Mouse (Mus musculus): ENCODE measurements around the gene Chkb. TPM values are rescaled to one million over a fixed set of nuclear protein-coding genes. Genes with fewer than 3 reads are reported as not detected.

The Chkb gene
- polyA plus RNA-seq, 1 experiment from 2014 or later = 67.6 TPM

GRCm38 (mm10) chr15:89459821-89460220 lies 30.1 kb upstream of the Chkb start:
- Histone ChIP-seq H3K9ac (ENCODE audit: low read depth, low read length) (no peak overlapping the region), H3K4me1 (ENCODE audit: control insufficient read depth, insufficient read depth, low read length) (no peaks in the 10 kb centered on the region), H3K36me3 (ENCODE audit: control insufficient read depth, insufficient read depth, low read length) (no peaks in the 10 kb centered on the region), H3K4me2 (no peak overlapping the region), H3K4me3 (ENCODE audit: low read depth, low read length) (no peak overlapping the region), H3K27me3 (ENCODE audit: control insufficient read depth, insufficient read depth, low read length) (peaks cover 42% of the 10 kb centered on the region), H3K27ac (ENCODE audit: low read depth, low read length) (no peak overlapping the region), H3K9me3 (replicated peaks; ENCODE audit: control insufficient read depth, low read length) (no peaks in the 10 kb centered on the region)
- no peak for ATAC-seq (replicated peaks; ENCODE audit: insufficient number of reproducible peaks, low FRiP score, low TSS enrichment)
- WGBS (ENCODE audit: insufficient replicate concordance) = 71% methylated on average over 7 of the region's 7 CpGs

DNA sequence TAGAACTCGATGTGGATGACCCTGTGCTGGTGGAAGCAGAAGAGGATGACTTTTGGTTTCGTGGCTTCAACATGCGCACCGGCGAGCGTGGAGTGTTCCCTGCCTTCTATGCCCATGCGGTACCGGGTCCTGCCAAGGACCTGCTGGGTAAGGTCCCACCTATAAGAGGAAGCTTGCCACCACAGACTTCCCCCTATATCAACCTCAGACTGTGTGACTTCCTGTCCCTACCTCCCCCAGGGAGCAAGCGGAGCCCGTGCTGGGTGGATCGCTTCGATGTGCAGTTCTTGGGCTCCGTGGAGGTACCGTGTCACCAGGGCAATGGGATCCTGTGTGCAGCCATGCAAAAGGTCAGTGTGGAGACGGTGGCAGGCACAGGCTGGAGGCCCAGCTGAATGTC lies 29.2 kb upstream of the Chkb start:
- no peak overlapping the region for H3K27ac ChIP-seq (ENCODE audit: low read depth, low read length)
- 85% methylated on average over 15 of the region's 15 CpGs for WGBS (ENCODE audit: insufficient replicate concordance)
- no peak overlapping the region for H3K4me3 ChIP-seq (ENCODE audit: low read depth, low read length)
- no peaks in the 10 kb centered on the region for H3K36me3 ChIP-seq (ENCODE audit: control insufficient read depth, insufficient read depth, low read length)
- H3K9ac ChIP-seq (ENCODE audit: low read depth, low read length) = no peak overlapping the region
- H3K27me3 ChIP-seq (ENCODE audit: control insufficient read depth, insufficient read depth, low read length) = peaks cover 51% of the 10 kb centered on the region
- no peaks in the 10 kb centered on the region for H3K9me3 ChIP-seq (replicated peaks; ENCODE audit: control insufficient read depth, low read length)
- ATAC-seq (replicated peaks; ENCODE audit: insufficient number of reproducible peaks, low FRiP score, low TSS enrichment) = no peak
- H3K4me1 ChIP-seq (ENCODE audit: control insufficient read depth, insufficient read depth, low read length) = peaks cover 4% of the 10 kb centered on the region
- no peak overlapping the region for H3K4me2 ChIP-seq

GRCm38 (mm10) chr15:89455642-89456041 lies 25.9 kb upstream of the Chkb start:
- 68% methylated on average over 6 of the region's 6 CpGs for WGBS (ENCODE audit: insufficient replicate concordance)
- Histone ChIP-seq H3K9me3 (replicated peaks; ENCODE audit: control insufficient read depth, low read length) (no peaks in the 10 kb centered on the region), H3K4me1 (ENCODE audit: control insufficient read depth, insufficient read depth, low read length) (peaks cover 8% of the 10 kb centered on the region), H3K9ac (ENCODE audit: low read depth, low read length) (no peak overlapping the region), H3K27me3 (ENCODE audit: control insufficient read depth, insufficient read depth, low read length) (peaks cover 61% of the 10 kb centered on the region), H3K4me3 (ENCODE audit: low read depth, low read length) (no peak overlapping the region), H3K36me3 (ENCODE audit: control insufficient read depth, insufficient read depth, low read length) (no peaks in the 10 kb centered on the region), H3K27ac (ENCODE audit: low read depth, low read length) (no peak overlapping the region), H3K4me2 (no peak overlapping the region)
- ATAC-seq (replicated peaks; ENCODE audit: insufficient number of reproducible peaks, low FRiP score, low TSS enrichment) = no peak

GRCm38 (mm10) chr15:89454857-89455256 lies 25.1 kb upstream of the Chkb start:
- Histone ChIP-seq H3K9ac (ENCODE audit: low read depth, low read length) (no peak overlapping the region), H3K4me2 (peak overlapping the region; percentile 97), H3K27ac (ENCODE audit: low read depth, low read length) (no peak overlapping the region), H3K36me3 (ENCODE audit: control insufficient read depth, insufficient read depth, low read length) (no peaks in the 10 kb centered on the region), H3K9me3 (replicated peaks; ENCODE audit: control insufficient read depth, low read length) (no peaks in the 10 kb centered on the region), H3K27me3 (ENCODE audit: control insufficient read depth, insufficient read depth, low read length) (peaks cover 56% of the 10 kb centered on the region), H3K4me3 (ENCODE audit: low read depth, low read length) (no peak overlapping the region), H3K4me1 (ENCODE audit: control insufficient read depth, insufficient read depth, low read length) (peaks cover 8% of the 10 kb centered on the region)
- whole genome bisulfite sequencing (ENCODE audit: insufficient replicate concordance) = 31% methylated on average over 4 of the region's 6 CpGs
- ATAC-seq (replicated peaks; ENCODE audit: insufficient number of reproducible peaks, low FRiP score, low TSS enrichment) = no peak

GRCm38 (mm10) chr15:89453865-89454478 lies 24.3 kb upstream of the Chkb start, which contains the start of gene Mapk8ip2:
TSS of gene Mapk8ip2 (plus strand) at chr15:89453913.
- H3K4me3 ChIP-seq (ENCODE audit: low read depth, low read length) = peak within 1 kb of the TSS; percentile 56
- no peaks in the 10 kb centered on the region for H3K9me3 ChIP-seq (replicated peaks; ENCODE audit: control insufficient read depth, low read length)
- peaks cover 54% of the 10 kb centered on the region for H3K27me3 ChIP-seq (ENCODE audit: control insufficient read depth, insufficient read depth, low read length)
- 0 out of 2 replicates have a peak, but pooled peaks have one; percentile 8 for ATAC-seq (replicated peaks; ENCODE audit: insufficient number of reproducible peaks, low FRiP score, low TSS enrichment)
- H3K27ac ChIP-seq (ENCODE audit: low read depth, low read length) = no peak within 1 kb of the TSS
- no peaks in the 10 kb centered on the region for H3K36me3 ChIP-seq (ENCODE audit: control insufficient read depth, insufficient read depth, low read length)
- H3K9ac ChIP-seq (ENCODE audit: low read depth, low read length) = no peak within 1 kb of the TSS
- H3K4me1 ChIP-seq (ENCODE audit: control insufficient read depth, insufficient read depth, low read length) = peaks cover 8% of the 10 kb centered on the region
- H3K4me2 ChIP-seq = peak within 1 kb of the TSS; percentile 97
- 1% methylated on average over 47 of the region's 53 CpGs for WGBS (ENCODE audit: insufficient replicate concordance)

DNA sequence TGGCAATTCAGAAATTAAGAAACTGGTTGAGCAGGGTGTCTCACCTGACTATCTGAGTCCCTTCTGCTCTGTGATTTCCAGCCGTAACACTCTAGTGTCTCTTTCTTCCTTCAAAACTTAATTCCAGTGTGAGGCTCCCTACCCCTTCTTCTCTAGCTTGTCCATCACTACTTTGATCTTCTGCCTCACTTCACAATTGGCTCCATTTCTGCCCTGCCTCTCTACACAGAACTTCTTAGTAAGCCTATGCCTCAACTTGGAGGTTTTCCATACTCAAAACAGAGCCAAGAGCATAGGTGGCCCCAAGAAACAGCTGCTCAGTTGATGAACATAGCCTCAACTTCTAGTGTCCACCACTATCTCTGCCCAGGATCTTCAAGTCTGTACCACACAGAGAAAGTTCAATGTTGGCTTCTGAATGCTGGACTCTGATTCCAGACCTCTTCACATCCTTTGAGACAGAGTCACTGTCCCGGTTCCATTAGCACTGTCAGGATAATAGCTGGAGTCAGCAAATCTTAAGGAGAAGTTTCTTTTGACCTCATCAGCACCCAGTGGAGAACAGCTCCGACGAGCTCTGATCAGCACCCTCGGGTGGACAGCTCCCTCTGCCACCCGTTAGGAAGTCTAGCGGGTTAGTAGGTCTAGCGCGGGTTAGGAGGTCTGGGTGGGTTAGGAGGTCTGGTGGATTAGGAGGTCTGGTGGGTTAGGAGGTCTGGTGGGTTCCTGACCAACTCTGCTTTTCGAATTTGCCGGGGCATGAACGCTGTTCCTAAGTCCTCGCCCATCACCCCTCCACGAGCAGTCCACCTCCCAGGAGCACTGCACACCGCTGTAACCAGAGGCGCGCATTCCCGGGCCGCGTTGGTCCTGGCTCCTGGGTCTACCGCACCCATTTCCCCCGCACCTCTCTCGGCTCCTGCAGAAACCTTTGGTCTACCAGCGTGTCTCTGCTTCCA lies 23.5 kb upstream of the Chkb start:
- no peaks in the 10 kb centered on the region for H3K36me3 ChIP-seq (ENCODE audit: control insufficient read depth, insufficient read depth, low read length)
- peaks cover 52% of the 10 kb centered on the region for H3K27me3 ChIP-seq (ENCODE audit: control insufficient read depth, insufficient read depth, low read length)
- no peak overlapping the region for H3K9ac ChIP-seq (ENCODE audit: low read depth, low read length)
- no peak overlapping the region for H3K27ac ChIP-seq (ENCODE audit: low read depth, low read length)
- WGBS (ENCODE audit: insufficient replicate concordance) = 5% methylated on average over 21 of the region's 24 CpGs
- peak overlapping the region; percentile 97 for H3K4me2 ChIP-seq
- peak overlapping the region; percentile 56 for H3K4me3 ChIP-seq (ENCODE audit: low read depth, low read length)
- 0 out of 2 replicates have a peak, but pooled peaks have one; percentile 9 for ATAC-seq (replicated peaks; ENCODE audit: insufficient number of reproducible peaks, low FRiP score, low TSS enrichment)
- peaks cover 8% of the 10 kb centered on the region for H3K4me1 ChIP-seq (ENCODE audit: control insufficient read depth, insufficient read depth, low read length)
- no peaks in the 10 kb centered on the region for H3K9me3 ChIP-seq (replicated peaks; ENCODE audit: control insufficient read depth, low read length)

- H3K9me3 ChIP-seq (replicated peaks; ENCODE audit: control insufficient read depth, low read length) = no peaks in the 10 kb centered on the region
- 31% methylated on average over 8 of the region's 8 CpGs for WGBS (ENCODE audit: insufficient replicate concordance)
- no peak for ATAC-seq (replicated peaks; ENCODE audit: insufficient number of reproducible peaks, low FRiP score, low TSS enrichment)
- no peak overlapping the region for H3K9ac ChIP-seq (ENCODE audit: low read depth, low read length)
- no peak overlapping the region for H3K4me2 ChIP-seq
- no peaks in the 10 kb centered on the region for H3K27me3 ChIP-seq (ENCODE audit: control insufficient read depth, insufficient read depth, low read length)
- no peak overlapping the region for H3K4me3 ChIP-seq (ENCODE audit: low read depth, low read length)
- H3K27ac ChIP-seq (ENCODE audit: low read depth, low read length) = no peak overlapping the region
- no peaks in the 10 kb centered on the region for H3K4me1 ChIP-seq (ENCODE audit: control insufficient read depth, insufficient read depth, low read length)
- H3K36me3 ChIP-seq (ENCODE audit: control insufficient read depth, insufficient read depth, low read length) = no peaks in the 10 kb centered on the region
Measured at GRCm38 (mm10) chr15:89442486-89443070, 12.9 kb upstream of the Chkb start.

DNA sequence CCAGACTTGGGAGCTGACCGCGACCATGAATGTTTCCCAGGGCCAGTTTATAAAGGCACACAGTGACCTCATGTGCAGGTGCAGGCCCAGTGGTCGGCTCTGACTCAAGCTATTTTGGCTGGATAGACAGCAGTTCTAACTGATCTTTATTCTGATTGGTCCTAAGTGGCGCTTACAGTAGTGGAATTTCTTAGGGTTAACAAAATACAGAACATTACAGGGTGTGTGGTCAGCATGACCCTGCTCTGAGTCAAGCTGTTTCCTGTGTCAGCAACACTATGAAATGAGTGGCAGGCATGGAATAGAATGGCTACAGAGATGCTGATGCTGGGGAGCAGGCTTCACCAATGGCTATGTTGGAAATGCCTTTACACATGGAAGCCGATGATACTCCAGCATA lies 6.2 kb upstream of the Chkb start:
- Histone ChIP-seq H3K9ac (ENCODE audit: low read depth, low read length) (no peak overlapping the region), H3K9me3 (replicated peaks; ENCODE audit: control insufficient read depth, low read length) (no peaks in the 10 kb centered on the region), H3K36me3 (ENCODE audit: control insufficient read depth, insufficient read depth, low read length) (no peaks in the 10 kb centered on the region), H3K4me1 (ENCODE audit: control insufficient read depth, insufficient read depth, low read length) (no peaks in the 10 kb centered on the region), H3K4me3 (ENCODE audit: low read depth, low read length) (no peak overlapping the region), H3K27me3 (ENCODE audit: control insufficient read depth, insufficient read depth, low read length) (no peaks in the 10 kb centered on the region), H3K27ac (ENCODE audit: low read depth, low read length) (no peak overlapping the region), H3K4me2 (no peak overlapping the region)
- 75% methylated on average over 5 of the region's 5 CpGs for WGBS (ENCODE audit: insufficient replicate concordance)
- ATAC-seq (replicated peaks; ENCODE audit: insufficient number of reproducible peaks, low FRiP score, low TSS enrichment) = no peak

Data from heart, embryonic 11.5 days (tissue).